Mouse (Mus musculus) megakaryocyte, embryonic 14.5 days (primary cell): ENCODE results near the gene Xrcc5.

Source experiments
- FLI1 ChIP-seq: IDR thresholded peaks from 2 replicates; pipeline ENCODE4 v1.6.1; 2012; ENCODE audit warnings: low read length, inconsistent platforms, mixed read lengths
- GATA1 ChIP-seq: IDR thresholded peaks from 3 replicates; pipeline ENCODE4 v1.6.1; 2012; ENCODE audit warnings: mixed read lengths, low read length, inconsistent platforms, borderline replicate concordance

DNA sequence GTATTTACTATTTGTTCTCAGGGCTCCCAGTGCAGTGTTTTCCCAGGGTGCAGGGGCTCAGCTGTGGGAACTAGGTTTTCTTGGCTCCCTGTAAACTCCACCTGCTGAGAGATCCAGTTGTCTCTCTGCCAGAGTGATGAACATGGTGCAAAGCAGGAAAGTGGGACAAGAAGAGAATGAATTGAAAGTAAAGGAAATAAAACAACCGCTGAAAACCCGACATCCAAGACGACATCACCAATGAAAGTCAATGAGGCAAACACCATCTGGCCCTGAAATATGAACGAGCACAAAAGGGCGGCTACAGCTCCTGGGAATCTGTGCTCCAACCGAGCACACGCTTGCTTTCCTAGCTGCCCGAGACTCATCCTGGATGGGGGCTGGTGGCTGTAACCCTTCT lies 106.9 kb downstream of the Xrcc5 start:
- no peak for TF ChIP-seq GATA1
- no peak for TF ChIP-seq FLI1
